Mouse (Mus musculus) inflammation-experienced regulatory T-cells, adult 16 weeks (primary cell): ENCODE data around the gene Bmf. TPM values are rescaled to one million over a fixed set of nuclear protein-coding genes. Genes with fewer than 3 reads are reported as not detected.

Experiments
- polyA plus RNA-seq: library from polyadenylated mRNA; unstranded; fragments of 100-300 nt; shearing (Covaris generic); gene quantifications from one replicate; pipeline ENCODE4 v1.2.1, GENCODE M21; 2017

Gene Bmf
- polyA plus RNA-seq: 2.8 TPM

GRCm38 (mm10) chr2:118549507-118550473 lies at the start of gene Bmf:
Bmf (minus strand) TSS chr2:118549687.

GRCm38 (mm10) chr2:118597673-118598568 lies 48.4 kb upstream of the Bmf start, which contains the start of gene Bub1b:
Bub1b (plus strand) TSS chr2:118598211.

GRCm38 (mm10) chr2:118479550-118479909 lies 70.0 kb downstream of the Bmf start, which contains the start of gene Srp14:
Srp14 (minus strand) TSS chr2:118479711.

Other genes with a start within 250 kb of the Bmf start
- not detected for gene Gpr176, start 176.3 kb downstream of the Bmf start, polyA plus RNA-seq
- 13.8 TPM for gene Eif2ak4, start 161.1 kb downstream of the Bmf start, polyA plus RNA-seq
- gene Srp14, start 70.0 kb downstream of the Bmf start, polyA plus RNA-seq: 338 TPM
- gene Bub1b, start 48.5 kb upstream of the Bmf start, polyA plus RNA-seq: 9.4 TPM
- 0.07 TPM for gene Pak6, start 113.6 kb upstream of the Bmf start, polyA plus RNA-seq
- gene Ankrd63, start 154.3 kb upstream of the Bmf start, polyA plus RNA-seq: not detected
- 47.4 TPM for gene Plcb2, start 178.8 kb upstream of the Bmf start, polyA plus RNA-seq
- gene Inafm2, start 196.1 kb upstream of the Bmf start, polyA plus RNA-seq: 3.2 TPM
- gene Ccdc9b, start 213.0 kb upstream of the Bmf start, polyA plus RNA-seq: not detected
- not detected for gene Phgr1, start 223.1 kb upstream of the Bmf start, polyA plus RNA-seq
- not detected for gene Disp2, start 230.0 kb upstream of the Bmf start, polyA plus RNA-seq